Mouse (Mus musculus) retina, postnatal 7 days (tissue): ENCODE measurements around the gene Ccs.
A peak's percentile ranks its signal among the peaks of the same experiment; 100 is the strongest.
"Not testable (repeated sequence)": the region's sequence is repeated elsewhere in the genome, so short reads cannot be mapped to it uniquely, and the experiment has no call there.

Source experiments
- DNase-seq: peaks from one replicate; pipeline ENCODE4 v3.0.0-alpha.2; 2012; ENCODE audit warnings: low read depth, low spot score

Gene Ccs

GRCm38 (mm10) chr19:4836096-4836495, 3.0 kb downstream of the Ccs start:
- no peak for DNase-seq

GRCm38 (mm10) chr19:4833977-4834376, 5.2 kb downstream of the Ccs start:
- DNase-seq, result no peak

GRCm38 (mm10) chr19:4829156-4829555, 10.0 kb downstream of the Ccs start:
- DNase-seq, result no peak

GRCm38 (mm10) chr19:4828444-4829114, 10.6 kb downstream of the Ccs start:
- DNase-seq, result no peak

- DNase-seq, result no peak
Observed at GRCm38 (mm10) chr19:4820678-4821303, 18.3 kb downstream of the Ccs start.

- DNase-seq, result no peak
Observed at GRCm38 (mm10) chr19:4817182-4817835, 21.8 kb downstream of the Ccs start.

DNA sequence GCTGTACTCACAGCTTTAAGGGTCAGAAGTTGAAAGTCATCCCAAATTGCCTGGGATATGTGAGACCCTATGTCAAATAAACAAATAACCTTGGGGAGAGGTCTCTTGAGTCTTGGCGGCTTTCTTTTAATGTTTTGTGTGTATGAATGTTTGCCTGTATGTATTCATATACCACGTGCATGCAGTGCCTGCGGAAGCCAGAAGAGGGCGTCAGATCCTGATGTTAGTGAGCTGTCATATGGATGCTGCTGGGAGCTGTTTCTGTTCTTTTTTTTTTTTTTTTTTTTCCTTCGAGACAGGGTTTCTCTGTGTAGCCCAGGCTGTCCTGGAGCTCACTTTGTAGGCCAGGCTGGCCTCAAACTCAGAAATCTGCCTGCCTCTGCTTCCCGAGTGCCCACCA, 26.1 kb downstream of the Ccs start:
- DNase-seq, result no peak

- not testable (repeated sequence) for DNase-seq
Observed at GRCm38 (mm10) chr19:4812334-4812949, 26.7 kb downstream of the Ccs start.

GRCm38 (mm10) chr19:4811909-4812242, 27.3 kb downstream of the Ccs start:
- no peak for DNase-seq

- DNase-seq, result peak; percentile 97
Observed at GRCm38 (mm10) chr19:4811063-4811908, 27.8 kb downstream of the Ccs start, which contains the start of the genes Gm21992 and Rbm14. Gene Gm21992, minus strand, starts transcription at chr19:4811612. Gene Rbm14, minus strand, starts transcription at chr19:4811634.

DNA sequence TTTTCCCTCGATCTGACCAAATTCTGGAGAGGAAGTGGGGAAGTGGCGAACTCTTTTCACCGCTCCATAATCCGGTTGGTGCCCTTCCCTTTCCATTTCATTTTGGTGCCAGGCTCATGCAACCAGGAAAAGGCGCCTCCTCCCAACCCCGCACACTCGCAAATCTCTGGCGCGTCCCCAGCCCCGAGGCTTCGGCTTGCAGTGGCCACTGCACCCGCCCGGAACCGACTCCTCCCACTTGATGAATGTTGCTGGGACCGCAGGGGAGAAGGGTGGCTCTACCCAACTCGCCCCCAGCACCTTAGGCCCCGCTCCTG, 28.4 kb downstream of the Ccs start:
- DNase-seq, result no peak

DNA sequence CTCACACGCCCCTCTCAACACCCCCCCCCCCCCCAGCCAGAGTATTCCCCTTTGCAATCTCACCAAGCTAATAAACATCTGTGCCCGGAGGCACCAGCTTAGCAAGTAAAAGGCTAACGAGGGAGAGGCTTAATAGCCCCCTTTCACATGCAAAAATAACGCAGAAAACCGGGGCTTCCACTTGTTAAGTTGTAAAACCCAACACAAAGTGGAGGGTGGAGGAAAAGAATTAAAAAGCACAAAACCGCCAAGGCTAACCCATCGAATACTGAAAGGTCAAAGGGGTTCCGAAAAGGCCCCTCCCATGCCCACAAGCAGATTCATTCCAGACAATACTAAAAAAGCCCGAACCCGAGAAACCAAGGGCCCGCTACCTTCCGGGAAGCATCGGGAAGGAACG, 28.8 kb downstream of the Ccs start:
- no peak for DNase-seq

- DNase-seq, result no peak
Observed at GRCm38 (mm10) chr19:4803283-4803682, 35.8 kb downstream of the Ccs start.

- DNase-seq, result no peak
Observed at GRCm38 (mm10) chr19:4802691-4803091, 36.4 kb downstream of the Ccs start.

DNA sequence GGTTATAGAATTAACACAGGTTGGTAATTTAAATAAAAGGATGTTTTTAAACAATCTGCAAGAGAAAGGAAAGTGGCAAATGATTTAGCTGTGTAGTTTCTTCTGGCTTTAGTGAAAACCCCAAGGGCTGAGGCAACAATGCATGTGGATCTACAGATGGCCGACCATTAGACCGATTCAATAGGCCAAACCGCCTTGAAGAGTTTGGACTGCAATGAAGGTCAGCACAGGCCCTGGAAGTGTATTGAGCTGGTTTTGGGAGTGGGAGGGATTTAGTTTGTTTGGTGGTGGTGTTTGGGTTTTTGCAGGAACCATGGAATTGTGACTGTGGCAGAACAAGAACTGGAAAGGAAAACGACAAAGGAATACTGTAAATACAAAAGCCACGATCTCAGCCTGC, 40.0 kb downstream of the Ccs start:
- no peak for DNase-seq

- no peak for DNase-seq
Observed at GRCm38 (mm10) chr19:4797846-4798245, 41.3 kb downstream of the Ccs start.

DNA sequence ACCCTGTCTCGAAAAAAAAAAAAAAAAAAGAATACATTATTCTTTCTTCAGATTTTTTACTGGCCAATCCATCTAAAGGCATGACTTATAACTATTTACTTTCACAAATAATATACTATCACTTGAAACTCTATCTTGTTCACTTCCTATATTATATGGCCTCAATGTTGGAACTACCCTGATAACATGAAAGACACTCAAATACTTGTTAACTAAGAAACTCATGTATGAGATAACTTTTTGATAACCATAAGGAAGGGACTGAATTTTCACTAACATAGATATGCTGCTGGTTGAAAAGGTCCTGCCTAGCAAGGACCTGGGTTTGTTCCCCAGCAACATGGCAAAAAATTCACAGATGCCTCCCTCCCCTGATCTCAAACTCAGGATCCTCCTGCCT, 43.2 kb downstream of the Ccs start:
- DNase-seq, result no peak

- peak; percentile 99 for DNase-seq
Observed at GRCm38 (mm10) chr19:4793831-4794422, 45.2 kb downstream of the Ccs start, which contains the start of gene Rbm4. Gene Rbm4, minus strand, starts transcription at chr19:4793901.

- DNase-seq, result no peak
Observed at GRCm38 (mm10) chr19:4793281-4793830, 45.8 kb downstream of the Ccs start.

- no peak for DNase-seq
Observed at GRCm38 (mm10) chr19:4786313-4786712, 52.8 kb downstream of the Ccs start.

GRCm38 (mm10) chr19:4785206-4785605, 53.9 kb downstream of the Ccs start:
- DNase-seq, result no peak
